ENCODE assay signal across 8 mouse cellular contexts in genomic region chr6:72096669-72097068, GRCm38 (mm10). TPM values are rescaled to one million over a fixed set of nuclear protein-coding genes. Genes with fewer than 3 reads are reported as not detected.
DNase-seq lines count a peak whose midpoint lies in the region; ATAC-seq and TF ChIP-seq lines count a peak whose summit lies in the region.

No protein-coding gene starts in this region.

- 48% methylated on average over 8 of the region's 8 CpGs for WGBS in kidney, embryonic 15.5 days
- 63% methylated on average over 8 of the region's 8 CpGs for WGBS in hindbrain, embryonic 14.5 days
- WGBS in midbrain, embryonic 14.5 days = 61% methylated on average over 8 of the region's 8 CpGs

- no peak for TF ChIP-seq POLR2A in bone marrow macrophage, adult 2 months (IDR thresholded peaks at IDR 0.05; ENCODE audit: borderline replicate concordance, low read depth, low read length)

- H3K4me1 ChIP-seq in kidney, embryonic 15.5 days = peaks cover 55% of the 10 kb centered on the region
- peaks cover 38% of the 10 kb centered on the region for H3K4me1 ChIP-seq in bone marrow macrophage, adult 2 months (ENCODE audit: control insufficient read depth, insufficient read depth, low read length)
- H3K4me1 ChIP-seq in hindbrain, embryonic 14.5 days (replicated peaks; ENCODE audit: control insufficient read depth, insufficient read depth, low read length) = peaks cover 13% of the 10 kb centered on the region
- H3K4me1 ChIP-seq in midbrain, embryonic 14.5 days (ENCODE audit: control insufficient read depth, insufficient read depth, low read length) = peaks cover 25% of the 10 kb centered on the region

- no peak for DNase-seq in kidney, adult 8-10 months
- DNase-seq in hindbrain, embryonic 14.5 days (ENCODE audit: low spot score) = no peak
- peak; percentile 6 for DNase-seq in midbrain, embryonic 14.5 days
- no peak for DNase-seq in layer of hippocampus, postnatal 14 days (ENCODE audit: low spot score in 2 of 2)
- no peak for DNase-seq in thymus, postnatal 4 days
- no peak for DNase-seq in urinary bladder, postnatal 14 days (ENCODE audit: low spot score)

- peak overlapping the region; percentile 99 for H3K4me2 ChIP-seq in kidney, embryonic 15.5 days
- peak overlapping the region; percentile 63 for H3K4me2 ChIP-seq in hindbrain, embryonic 14.5 days (replicated peaks)
- peak overlapping the region; percentile 82 for H3K4me2 ChIP-seq in midbrain, embryonic 14.5 days (ENCODE audit: low read length)

- TF ChIP-seq CTCF in bone marrow macrophage, adult 2 months (IDR thresholded peaks at IDR 0.05; ENCODE audit: low read depth, low read length) = no peak

- H3K36me3 ChIP-seq in kidney, embryonic 15.5 days = no peaks in the 10 kb centered on the region
- H3K36me3 ChIP-seq in hindbrain, embryonic 14.5 days (replicated peaks; ENCODE audit: control insufficient read depth, insufficient read depth) = no peaks in the 10 kb centered on the region
- no peaks in the 10 kb centered on the region for H3K36me3 ChIP-seq in midbrain, embryonic 14.5 days (ENCODE audit: control insufficient read depth, insufficient read depth, low read length)

- H3K4me3 ChIP-seq in kidney, embryonic 15.5 days (replicated peaks) = peak overlapping the region; percentile 80
- peak overlapping the region; percentile 93 for H3K4me3 ChIP-seq in bone marrow macrophage, adult 2 months (ENCODE audit: insufficient read depth, low read length)
- H3K4me3 ChIP-seq in hindbrain, embryonic 14.5 days (replicated peaks; ENCODE audit: low read length) = peak overlapping the region; percentile 92
- H3K4me3 ChIP-seq in midbrain, embryonic 14.5 days (replicated peaks; ENCODE audit: low read depth, low read length) = peak overlapping the region; percentile 86

- no peaks in the 10 kb centered on the region for H3K9me3 ChIP-seq in kidney, embryonic 15.5 days (replicated peaks)
- H3K9me3 ChIP-seq in hindbrain, embryonic 14.5 days (ENCODE audit: control insufficient read depth, low read length) = no peaks in the 10 kb centered on the region
- H3K9me3 ChIP-seq in midbrain, embryonic 14.5 days (ENCODE audit: control insufficient read depth, low read length) = no peaks in the 10 kb centered on the region

- no peaks in the 10 kb centered on the region for H3K27me3 ChIP-seq in kidney, embryonic 15.5 days
- no peaks in the 10 kb centered on the region for H3K27me3 ChIP-seq in hindbrain, embryonic 14.5 days (ENCODE audit: control insufficient read depth, insufficient read depth, low read length)
- H3K27me3 ChIP-seq in midbrain, embryonic 14.5 days (ENCODE audit: control insufficient read depth, insufficient read depth, low read length) = no peaks in the 10 kb centered on the region

- peak overlapping the region; percentile 78; the same call in 1 of the 2 replicates for H3K9ac ChIP-seq in kidney, embryonic 15.5 days
- H3K9ac ChIP-seq in hindbrain, embryonic 14.5 days = peak overlapping the region; percentile 91; the same call in 1 of the 2 replicates
- no peak overlapping the region for H3K9ac ChIP-seq in midbrain, embryonic 14.5 days (replicated peaks; ENCODE audit: low read length)

- ATAC-seq in kidney, embryonic 15.5 days (replicated peaks; ENCODE audit: low FRiP score) = no peak
- no peak for ATAC-seq in hindbrain, embryonic 14.5 days (ENCODE audit: low FRiP score)
- no peak for ATAC-seq in midbrain, embryonic 14.5 days (ENCODE audit: low FRiP score, low TSS enrichment)

- H3K27ac ChIP-seq in kidney, embryonic 15.5 days = peak overlapping the region; percentile 82
- H3K27ac ChIP-seq in bone marrow macrophage, adult 2 months (ENCODE audit: insufficient read depth, low read depth, low read length) = peak overlapping the region; percentile 40; the same call in 1 of the 2 replicates
- 0 out of 2 replicates have a peak overlapping the region, but pooled peaks have one; percentile 87 for H3K27ac ChIP-seq in hindbrain, embryonic 14.5 days
- H3K27ac ChIP-seq in midbrain, embryonic 14.5 days (replicated peaks; ENCODE audit: low read depth, low read length) = no peak overlapping the region

RNA-seq across cellular contexts. Expression of gene St3gal5, which starts 0.7 kb away (rescaled TPM):
- 35.2 and 36.3 TPM in 2 replicates for polyA plus RNA-seq in kidney, embryonic 15.5 days (2015; fragmentation: Nextera tagmentation; extraction: Ambion mirVana)
- 29.9 and 31.6 TPM in 2 replicates for polyA plus RNA-seq in bone marrow macrophage, adult 2 months (2012; ENCODE audit: insufficient read depth, insufficient read length, missing spikeins)
- 59.6 and 64.9 TPM in 2 replicates for polyA plus RNA-seq in hindbrain, embryonic 14.5 days (2014; fragmentation: Nextera tagmentation; extraction: Ambion mirVana)
- 44.4 and 49.8 TPM in 2 replicates for polyA plus RNA-seq in midbrain, embryonic 14.5 days (2014; fragmentation: Nextera tagmentation; extraction: Ambion mirVana)
- total RNA-seq in layer of hippocampus, postnatal 14 days (2021) = 10 to 100 TPM; 87.4 to 95.9 TPM
